In genomic region chr2:166540216-166540615, GRCm38 (mm10) we compare ENCODE assay signal across 18 mouse cellular contexts.
A peak's percentile ranks its signal among the peaks of the same experiment; 100 is the strongest.
DNase-seq lines count a peak whose midpoint lies in the region; ATAC-seq lines count a peak whose summit lies in the region.
"Had no signal": no experiment of that assay in that cellular context is flagged by ENCODE, and none has a peak within 500 bp of the region (broad histone marks: within the 10 kb centered on the region; RNA-seq: fewer than 3 reads in every experiment).

No protein-coding gene starts in this region.

- DNase-seq in retina, postnatal 1 day = peak; percentile 57
- DNase-seq in adrenal gland, adult (ENCODE audit: inconsistent age in 2 of 2, low spot score in 1 of 2) = no peak
- DNase-seq in MN1 (ENCODE audit: low spot score) = no peak
- DNase-seq: adrenal gland, adult 8-10 months; adrenal gland, postnatal 14 days; adrenal gland, postnatal 36 days; B cell, adult 2 months; cerebellum, adult 11-12 months; cerebellum, adult 2 months; cerebellum, adult 9-10 months; cerebellum, postnatal 10 days; cerebellum, postnatal 25 days had no signal

- ATAC-seq in common myeloid progenitor, adult 5-6 weeks (replicated peaks; ENCODE audit: low read depth, poor library complexity, severe bottlenecking) = peak; percentile 75
- 0 out of 2 replicates have a peak, but pooled peaks have one; percentile 33 for ATAC-seq in granulocyte monocyte progenitor cell, adult 5-6 weeks (replicated peaks; ENCODE audit: poor library complexity, severe bottlenecking)
- peak; percentile 52 for ATAC-seq in megakaryocyte progenitor cell, adult 5-6 weeks (replicated peaks; ENCODE audit: poor library complexity)
- ATAC-seq in megakaryocyte-erythroid progenitor cell, adult 5-6 weeks (replicated peaks; ENCODE audit: low FRiP score, low TSS enrichment, poor library complexity, severe bottlenecking) = no peak
- ATAC-seq: CD4-positive, CD25-positive, alpha-beta regulatory T cell, adult 4 months; forebrain, embryonic 16.5 days had no signal
